Mouse (Mus musculus): ENCODE data around the gene Tyk2.

GRCm38 (mm10) chr9:21133064-21133707 lies 2.1 kb upstream of the Tyk2 start:
- TF ChIP-seq EP300 (IDR thresholded peaks at IDR 0.05; ENCODE audit: low read depth) (no peak), CTCF (IDR thresholded peaks at IDR 0.05; ENCODE audit: low read depth) (peak; percentile 24; the same call in 1 of the 2 replicates)

All from liver, postnatal 0 days (tissue).